Mouse (Mus musculus): ENCODE results near the gene Rsf1.

DNA sequence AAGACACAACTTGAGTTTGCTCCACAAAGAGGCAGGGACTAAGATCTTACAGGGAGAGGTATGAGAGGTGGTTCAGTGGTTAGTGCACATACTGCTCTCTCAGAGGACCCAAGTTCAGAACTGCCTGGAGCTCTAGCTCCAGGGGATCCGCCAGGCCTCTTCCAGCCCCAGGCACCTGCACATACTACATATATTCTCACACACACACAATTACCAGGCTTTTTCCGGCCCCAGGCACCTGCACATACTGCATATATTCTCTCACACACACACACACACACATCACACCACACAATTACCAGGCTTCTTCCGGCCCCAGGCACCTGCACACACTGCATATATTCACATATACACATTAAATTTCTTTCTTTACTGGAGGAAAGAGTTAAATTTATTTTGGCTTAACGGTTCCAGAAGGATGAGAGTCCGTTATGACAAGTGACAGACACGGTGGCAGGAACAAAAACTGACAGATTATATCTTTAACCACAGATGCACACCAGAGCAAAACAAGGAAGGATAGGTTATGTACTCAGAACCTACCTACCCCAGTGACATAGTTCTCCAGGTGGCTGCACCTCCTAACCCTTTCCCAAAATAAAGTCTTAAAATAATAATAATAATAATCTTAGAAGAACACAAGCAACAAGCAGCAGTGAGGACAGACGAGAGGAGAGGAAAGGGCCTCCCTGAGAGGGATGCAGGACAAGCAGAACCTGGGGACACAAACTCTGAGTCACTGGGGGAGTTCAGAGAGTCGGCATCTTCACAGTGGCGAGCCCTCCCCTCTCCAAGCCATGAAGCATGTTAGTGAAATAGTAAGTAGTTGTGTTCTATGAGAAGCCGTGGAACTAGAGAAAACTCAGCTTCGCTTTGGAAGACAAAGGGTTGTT is 144.2 kb downstream of the Rsf1 start:
- no peak for TF ChIP-seq TAL1 (IDR thresholded peaks at IDR 0.05; ENCODE audit: low read length)
- TF ChIP-seq GATA1 (IDR thresholded peaks at IDR 0.05; ENCODE audit: low read length), result no peak
